Mouse (Mus musculus): ENCODE measurements at regions not wholly inside any gene's neighbourhood (a gene's known extent, or its start where the extent isn't known, plus 50 kb on each side); places are given as distances from the start of the nearest gene placed in this dataset.

- no peak overlapping the region for H3K9ac ChIP-seq (replicated peaks; ENCODE audit: low read depth)
- no peaks in the 10 kb centered on the region for H3K27me3 ChIP-seq (replicated peaks; ENCODE audit: insufficient read depth, low read length)
- H3K4me3 ChIP-seq (ENCODE audit: low read depth, low read length) = no peak overlapping the region
- H3K9me3 ChIP-seq (ENCODE audit: low read length) = no peaks in the 10 kb centered on the region
- DNase-seq (ENCODE audit: low spot score) (no peak), ATAC-seq (no peak)
- 37% methylated on average over 4 of the region's 4 CpGs for WGBS
- H3K36me3 ChIP-seq (ENCODE audit: insufficient read depth, low read length) = no peaks in the 10 kb centered on the region
- no peak overlapping the region for H3K4me2 ChIP-seq (replicated peaks; ENCODE audit: low read depth, low read length)
- H3K27ac ChIP-seq (ENCODE audit: low read length) = no peak overlapping the region
- H3K4me1 ChIP-seq (ENCODE audit: insufficient read depth, low read depth, low read length) = no peaks in the 10 kb centered on the region
- TF ChIP-seq CTCF (IDR thresholded peaks at IDR 0.05) (no peak), EP300 (IDR thresholded peaks at IDR 0.05) (no peak)
Observed at GRCm38 (mm10) chr17:14764796-14765195, 70.8 kb upstream of the Thbs2 start.

GRCm38 (mm10) chr17:14753095-14753494 lies 59.1 kb upstream of the Thbs2 start:
- H3K4me3 ChIP-seq (ENCODE audit: low read depth, low read length) = no peak overlapping the region
- peak; percentile 46 for ATAC-seq
- TF ChIP-seq EP300 (IDR thresholded peaks at IDR 0.05) (peak; percentile 65), CTCF (IDR thresholded peaks at IDR 0.05) (no peak)
- peaks cover 4% of the 10 kb centered on the region; the same call in 1 of the 2 replicates for H3K4me1 ChIP-seq (ENCODE audit: insufficient read depth, low read depth, low read length)
- DNase-seq (ENCODE audit: low spot score) = peak; percentile 72
- H3K9me3 ChIP-seq (ENCODE audit: low read length) = no peaks in the 10 kb centered on the region
- WGBS = 59% methylated on average over 5 of the region's 5 CpGs
- no peak overlapping the region for H3K27ac ChIP-seq (ENCODE audit: low read length)
- H3K4me2 ChIP-seq (replicated peaks; ENCODE audit: low read depth, low read length) = no peak overlapping the region
- H3K27me3 ChIP-seq (replicated peaks; ENCODE audit: insufficient read depth, low read length) = no peaks in the 10 kb centered on the region
- H3K36me3 ChIP-seq (ENCODE audit: insufficient read depth, low read length) = no peaks in the 10 kb centered on the region
- H3K9ac ChIP-seq (replicated peaks; ENCODE audit: low read depth) = no peak overlapping the region

GRCm38 (mm10) chr17:14750519-14751145 lies 56.6 kb upstream of the Thbs2 start:
- DNase-seq (ENCODE audit: low spot score) (peak; percentile 66), ATAC-seq (peak; percentile 68)
- TF ChIP-seq CTCF (IDR thresholded peaks at IDR 0.05) = no peak
- TF ChIP-seq EP300 (IDR thresholded peaks at IDR 0.05) = peak; percentile 38; the same call in 1 of the 2 replicates
- H3K36me3 ChIP-seq (ENCODE audit: insufficient read depth, low read length) = no peaks in the 10 kb centered on the region
- WGBS = 38% methylated on average over 3 of the region's 3 CpGs
- no peak overlapping the region for H3K4me2 ChIP-seq (replicated peaks; ENCODE audit: low read depth, low read length)
- H3K4me1 ChIP-seq (ENCODE audit: insufficient read depth, low read depth, low read length) = peaks cover 4% of the 10 kb centered on the region; the same call in 1 of the 2 replicates
- H3K4me3 ChIP-seq (ENCODE audit: low read depth, low read length) = no peak overlapping the region
- H3K9ac ChIP-seq (replicated peaks; ENCODE audit: low read depth) = no peak overlapping the region
- H3K27me3 ChIP-seq (replicated peaks; ENCODE audit: insufficient read depth, low read length) = no peaks in the 10 kb centered on the region
- H3K27ac ChIP-seq (ENCODE audit: low read length) = no peak overlapping the region
- no peaks in the 10 kb centered on the region for H3K9me3 ChIP-seq (ENCODE audit: low read length)

GRCm38 (mm10) chr17:14749281-14749680 lies 55.2 kb upstream of the Thbs2 start:
- Histone ChIP-seq H3K4me3 (ENCODE audit: low read depth, low read length) (no peak overlapping the region), H3K4me2 (replicated peaks; ENCODE audit: low read depth, low read length) (no peak overlapping the region), H3K36me3 (ENCODE audit: insufficient read depth, low read length) (no peaks in the 10 kb centered on the region), H3K9ac (replicated peaks; ENCODE audit: low read depth) (no peak overlapping the region), H3K27ac (ENCODE audit: low read length) (no peak overlapping the region), H3K27me3 (replicated peaks; ENCODE audit: insufficient read depth, low read length) (no peaks in the 10 kb centered on the region), H3K9me3 (ENCODE audit: low read length) (no peaks in the 10 kb centered on the region), H3K4me1 (ENCODE audit: insufficient read depth, low read depth, low read length) (peaks cover 4% of the 10 kb centered on the region; the same call in 1 of the 2 replicates)
- no peak for TF ChIP-seq CTCF (IDR thresholded peaks at IDR 0.05)
- peak; percentile 79 for TF ChIP-seq EP300 (IDR thresholded peaks at IDR 0.05)
- 34% methylated on average over 2 of the region's 2 CpGs for WGBS
- ATAC-seq (peak; percentile 71), DNase-seq (ENCODE audit: low spot score) (peak; percentile 84)

- ATAC-seq (no peak), DNase-seq (ENCODE audit: low spot score) (no peak)
- Histone ChIP-seq H3K27me3 (replicated peaks; ENCODE audit: insufficient read depth, low read length) (no peaks in the 10 kb centered on the region), H3K36me3 (ENCODE audit: insufficient read depth, low read length) (no peaks in the 10 kb centered on the region), H3K4me1 (ENCODE audit: insufficient read depth, low read depth, low read length) (peaks cover 4% of the 10 kb centered on the region; the same call in 1 of the 2 replicates), H3K9me3 (ENCODE audit: low read length) (no peaks in the 10 kb centered on the region), H3K27ac (ENCODE audit: low read length) (no peak overlapping the region), H3K4me3 (ENCODE audit: low read depth, low read length) (no peak overlapping the region), H3K4me2 (replicated peaks; ENCODE audit: low read depth, low read length) (no peak overlapping the region), H3K9ac (replicated peaks; ENCODE audit: low read depth) (no peak overlapping the region)
- WGBS = 76% methylated on average over 5 of the region's 5 CpGs
- TF ChIP-seq EP300 (IDR thresholded peaks at IDR 0.05) (no peak), CTCF (IDR thresholded peaks at IDR 0.05) (no peak)
Observed at GRCm38 (mm10) chr17:14747255-14747869, 53.3 kb upstream of the Thbs2 start.

- Histone ChIP-seq H3K27me3 (replicated peaks; ENCODE audit: insufficient read depth, low read length) (no peaks in the 10 kb centered on the region), H3K27ac (ENCODE audit: low read length) (no peak overlapping the region), H3K4me3 (ENCODE audit: low read depth, low read length) (no peak overlapping the region), H3K4me1 (ENCODE audit: insufficient read depth, low read depth, low read length) (peaks cover 4% of the 10 kb centered on the region; the same call in 1 of the 2 replicates), H3K9ac (replicated peaks; ENCODE audit: low read depth) (no peak overlapping the region), H3K9me3 (ENCODE audit: low read length) (no peaks in the 10 kb centered on the region), H3K4me2 (replicated peaks; ENCODE audit: low read depth, low read length) (no peak overlapping the region), H3K36me3 (ENCODE audit: insufficient read depth, low read length) (no peaks in the 10 kb centered on the region)
- ATAC-seq (no peak), DNase-seq (ENCODE audit: low spot score) (no peak)
- WGBS = 89% methylated on average over 3 of the region's 3 CpGs
- TF ChIP-seq EP300 (IDR thresholded peaks at IDR 0.05) (no peak), CTCF (IDR thresholded peaks at IDR 0.05) (no peak)
Observed at GRCm38 (mm10) chr17:14745512-14745911, 51.5 kb upstream of the Thbs2 start.
